Mouse (Mus musculus) liver, embryonic 15.5 days (tissue): Measurements from ENCODE around the gene Gipc2. TPM values are rescaled to one million over a fixed set of nuclear protein-coding genes. Genes with fewer than 3 reads are reported as not detected.

Experiments used
- ATAC-seq: fragments of 200-750 bp; cut with Nextera tagmentation; 2 replicates; pipeline ENCODE4 v1.8.0; 2017; ENCODE audit warnings: moderate number of reproducible peaks, mild to moderate bottlenecking, moderate library complexity; ENCODE audit not compliant: insufficient read depth
- H3K27ac ChIP-seq: fragments of 300-500 bp; sonication (generic); replicated peaks from 2 replicates; pipeline ENCODE4 v1.5.1; 2015; ENCODE audit warnings: mild to moderate bottlenecking, inconsistent platforms
- H3K27me3 ChIP-seq: fragments of 300-500 bp; sonication (generic); 2 replicates; pipeline ENCODE4 v1.6.1; 2015; ENCODE audit warnings: mild to moderate bottlenecking, inconsistent platforms
- H3K36me3 ChIP-seq: fragments of 300-500 bp; sonication (generic); replicated peaks from 2 replicates; pipeline ENCODE4 v1.6.1; 2015; ENCODE audit warnings: moderate library complexity, mild to moderate bottlenecking, inconsistent platforms
- H3K4me1 ChIP-seq: fragments of 300-500 bp; sonication (generic); replicated peaks from 2 replicates; pipeline ENCODE4 v1.6.1; 2015; ENCODE audit warnings: inconsistent platforms
- H3K4me2 ChIP-seq: fragments of 300-500 bp; sonication (generic); 2 replicates; pipeline ENCODE4 v1.6.1; 2015; ENCODE audit warnings: moderate library complexity, mild to moderate bottlenecking, inconsistent platforms
- H3K4me3 ChIP-seq: fragments of 300-500 bp; sonication (generic); replicated peaks from 2 replicates; pipeline ENCODE4 v1.5.1; 2015; ENCODE audit warnings: mild to moderate bottlenecking, inconsistent platforms
- H3K9ac ChIP-seq: fragments of 300-500 bp; sonication (generic); 2 replicates; pipeline ENCODE4 v1.6.1; 2015; ENCODE audit warnings: moderate library complexity, mild to moderate bottlenecking, inconsistent platforms
- H3K9me3 ChIP-seq: fragments of 300-500 bp; sonication (generic); replicated peaks from 2 replicates; pipeline ENCODE4 v1.6.1; 2016; ENCODE audit warnings: inconsistent platforms
- WGBS: fragments of 180-500 bp; shearing (Covaris S2); methylation state at CpG from one replicate; pipeline ENCODE4 v1.1.7; 2015; ENCODE audit warnings: mixed read lengths; ENCODE audit not compliant: insufficient replicate concordance; 5-methylcytosine and 5-hydroxymethylcytosine counted together
- polyA plus RNA-seq: library from polyadenylated mRNA; unstranded; fragments of >200 nt; fragmentation: Nextera tagmentation; extraction: Ambion mirVana; gene quantifications from 2 replicates; pipeline ENCODE4 v1.2.1, GENCODE M21; 2015

Gipc2 gene
- polyA plus RNA-seq, 1 experiment from 2014 or later = 19.3 TPM

DNA sequence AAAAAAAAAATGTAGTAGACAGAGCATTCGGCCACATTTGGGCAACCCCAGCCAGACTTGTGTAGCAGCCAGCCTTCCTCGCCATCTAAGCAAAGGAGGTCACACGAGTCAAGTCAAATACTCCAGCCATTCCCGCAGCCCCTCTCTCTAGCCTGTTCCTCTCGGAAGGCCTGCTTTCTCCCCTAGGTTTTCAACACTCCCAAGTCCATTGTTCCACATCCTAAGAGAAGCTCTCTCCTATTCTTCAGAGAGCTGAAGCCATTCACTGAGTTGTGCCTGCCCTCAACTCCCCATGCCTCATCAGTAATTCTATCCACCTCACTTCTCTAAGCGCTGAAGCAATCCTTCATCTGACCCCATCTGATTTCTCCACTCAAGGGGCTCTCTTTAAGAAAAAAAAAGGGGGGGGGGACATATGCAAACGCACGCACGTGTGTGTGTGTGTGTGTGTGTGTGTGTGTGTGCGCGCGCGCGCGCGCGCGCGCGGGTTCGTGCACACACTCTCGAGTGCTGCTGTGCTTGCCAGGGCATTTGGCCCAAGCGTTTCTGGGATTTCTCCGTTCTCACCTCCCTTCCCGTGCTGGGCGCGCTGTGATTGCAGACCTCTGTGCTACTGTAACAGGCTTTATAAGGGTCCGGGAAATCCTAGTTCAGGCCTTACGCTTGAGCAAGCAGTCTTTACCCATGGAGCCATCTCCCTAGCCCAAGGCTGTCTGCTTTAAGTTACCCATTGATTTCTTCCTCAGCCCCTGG is 845 bp upstream of the Gipc2 start:
- Histone ChIP-seq H3K4me1 (peaks cover 26% of the 10 kb centered on the region), H3K4me2 (peak overlapping the region; percentile 30), H3K36me3 (no peaks in the 10 kb centered on the region), H3K27me3 (peaks cover 71% of the 10 kb centered on the region), H3K4me3 (no peak overlapping the region), H3K9me3 (no peaks in the 10 kb centered on the region), H3K27ac (no peak overlapping the region), H3K9ac (no peak overlapping the region)
- 19% methylated on average over 29 of the region's 29 CpGs for WGBS
- no peak for ATAC-seq

DNA sequence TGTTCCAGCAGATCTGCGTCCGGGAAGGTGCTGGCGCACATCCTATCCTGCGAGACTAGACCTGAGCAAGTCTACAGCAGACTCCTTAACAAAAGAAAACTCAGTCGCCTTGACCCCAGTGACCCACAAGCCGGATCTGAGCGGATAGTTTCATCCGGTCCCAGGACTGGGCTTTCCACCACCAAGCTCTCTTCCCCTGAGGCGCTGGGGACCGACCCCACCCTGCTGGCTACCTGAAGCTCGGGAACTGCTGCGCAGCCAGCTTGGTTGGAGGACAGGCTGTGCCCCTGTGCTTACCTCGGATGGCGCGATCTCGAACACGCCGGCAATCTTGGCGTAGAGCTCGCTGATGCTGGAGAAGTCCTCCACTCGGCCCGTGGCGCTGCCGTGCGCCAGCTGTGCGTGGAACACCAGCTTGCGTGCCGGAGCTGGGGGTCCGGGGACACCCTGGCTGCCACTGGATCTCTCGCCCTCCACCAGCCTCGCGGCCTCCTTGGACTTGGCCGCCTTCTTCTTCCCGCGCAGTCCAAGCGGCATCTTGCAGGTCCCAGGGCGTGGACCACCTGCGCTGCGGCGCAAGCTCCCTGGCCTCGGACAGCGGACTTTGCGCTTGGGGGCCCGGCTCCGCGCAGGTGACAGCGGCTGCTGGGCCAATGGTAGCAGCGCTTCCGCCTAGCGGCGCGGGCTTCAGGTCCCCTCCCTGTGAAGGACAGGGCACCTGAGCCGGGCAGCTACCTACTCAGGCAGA is 505 bp downstream of the Gipc2 start:
- peak overlapping the region; percentile 51 for H3K27ac ChIP-seq
- H3K27me3 ChIP-seq = peaks cover 67% of the 10 kb centered on the region
- peak overlapping the region; percentile 57 for H3K4me3 ChIP-seq
- peaks cover 23% of the 10 kb centered on the region for H3K4me1 ChIP-seq
- peak overlapping the region; percentile 59 for H3K4me2 ChIP-seq
- H3K36me3 ChIP-seq = no peaks in the 10 kb centered on the region
- 2% methylated on average over 53 of the region's 53 CpGs for WGBS
- peak; percentile 56 for ATAC-seq
- peak overlapping the region; percentile 37 for H3K9ac ChIP-seq
- H3K9me3 ChIP-seq = no peaks in the 10 kb centered on the region

DNA sequence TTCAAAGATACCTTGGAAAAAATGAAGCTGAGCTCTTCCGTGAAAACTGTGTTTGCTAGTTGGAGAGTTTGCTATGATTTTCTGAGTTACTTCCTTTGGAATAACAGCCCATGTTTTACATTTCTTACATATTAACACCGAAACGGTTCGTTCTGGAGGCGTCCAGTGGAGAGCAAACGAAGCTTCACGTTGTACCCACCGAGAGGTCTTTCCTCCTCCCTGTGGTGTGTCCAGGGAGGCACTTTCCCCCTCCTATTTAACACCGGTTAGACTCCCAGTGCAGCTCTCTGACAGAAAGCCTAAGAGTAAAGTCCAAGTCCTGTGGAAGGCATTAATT is 1.0 kb downstream of the Gipc2 start:
- H3K9me3 ChIP-seq = no peaks in the 10 kb centered on the region
- peaks cover 27% of the 10 kb centered on the region for H3K4me1 ChIP-seq
- peaks cover 67% of the 10 kb centered on the region for H3K27me3 ChIP-seq
- peak overlapping the region; percentile 59 for H3K4me2 ChIP-seq
- no peak overlapping the region; the same call in 1 of the 2 replicates for H3K9ac ChIP-seq
- H3K27ac ChIP-seq = 0 out of 2 replicates have a peak overlapping the region, but pooled peaks have one; percentile 51
- 22% methylated on average over 9 of the region's 9 CpGs for WGBS
- ATAC-seq = no peak; the same call in 1 of the 2 replicates
- H3K36me3 ChIP-seq = no peaks in the 10 kb centered on the region
- peak overlapping the region; percentile 57 for H3K4me3 ChIP-seq

DNA sequence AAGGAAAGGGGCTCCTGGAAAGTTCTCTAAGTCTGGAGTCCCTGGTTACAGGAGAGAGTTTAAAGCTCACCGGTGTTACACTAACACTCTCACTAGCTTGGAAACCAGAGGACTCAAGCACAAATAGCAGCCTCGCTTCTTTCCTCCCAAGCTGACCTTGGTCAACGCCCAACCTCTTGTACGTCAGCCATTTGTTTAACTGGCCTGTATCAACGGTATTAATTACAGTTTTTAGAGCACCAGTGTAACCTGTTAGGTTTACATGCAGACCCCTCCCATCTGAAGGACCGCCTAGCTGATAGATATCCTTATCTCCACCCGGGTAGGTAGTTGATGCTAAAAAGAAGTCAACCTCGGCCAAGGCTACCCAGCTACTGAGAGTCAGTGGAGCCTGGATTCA is 2.7 kb downstream of the Gipc2 start:
- Histone ChIP-seq H3K27me3 (peaks cover 56% of the 10 kb centered on the region), H3K4me1 (peaks cover 31% of the 10 kb centered on the region), H3K4me3 (no peak overlapping the region), H3K9me3 (no peaks in the 10 kb centered on the region), H3K36me3 (no peaks in the 10 kb centered on the region), H3K27ac (no peak overlapping the region), H3K9ac (no peak overlapping the region), H3K4me2 (no peak overlapping the region)
- ATAC-seq = no peak
- 68% methylated on average over 8 of the region's 8 CpGs for WGBS

- WGBS = 23% methylated on average over 4 of the region's 4 CpGs
- Histone ChIP-seq H3K9me3 (no peaks in the 10 kb centered on the region), H3K36me3 (no peaks in the 10 kb centered on the region), H3K27ac (no peak overlapping the region), H3K4me2 (no peak overlapping the region), H3K27me3 (peaks cover 29% of the 10 kb centered on the region), H3K9ac (no peak overlapping the region), H3K4me3 (no peak overlapping the region), H3K4me1 (peaks cover 27% of the 10 kb centered on the region)
- ATAC-seq = 0 out of 2 replicates have a peak, but pooled peaks have one; percentile 17
Observed at GRCm38 (mm10) chr3:152160607-152161006, 5.4 kb downstream of the Gipc2 start.

DNA sequence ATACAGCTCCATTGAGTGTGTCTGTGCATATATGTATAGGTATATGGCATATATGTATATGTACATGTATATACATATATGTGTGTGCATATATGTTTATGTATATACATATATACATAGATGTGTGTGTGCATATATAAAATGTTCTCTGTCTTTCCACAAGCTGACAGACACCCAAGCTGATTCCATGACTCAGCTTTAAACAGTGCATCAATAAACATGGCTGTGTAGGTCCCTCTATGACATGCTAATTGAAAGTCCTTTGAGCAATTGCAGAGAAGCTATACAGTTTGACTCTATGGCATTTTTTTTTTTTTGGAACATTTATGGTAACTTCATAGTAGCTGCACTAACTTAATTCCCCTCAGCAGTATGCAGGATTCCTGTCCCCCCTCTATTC is 6.7 kb downstream of the Gipc2 start:
- Histone ChIP-seq H3K9ac (no peak overlapping the region), H3K4me3 (no peak overlapping the region), H3K9me3 (no peaks in the 10 kb centered on the region), H3K36me3 (no peaks in the 10 kb centered on the region), H3K4me1 (peaks cover 35% of the 10 kb centered on the region), H3K27me3 (peaks cover 16% of the 10 kb centered on the region), H3K27ac (no peak overlapping the region), H3K4me2 (no peak overlapping the region)
- no peak for ATAC-seq

DNA sequence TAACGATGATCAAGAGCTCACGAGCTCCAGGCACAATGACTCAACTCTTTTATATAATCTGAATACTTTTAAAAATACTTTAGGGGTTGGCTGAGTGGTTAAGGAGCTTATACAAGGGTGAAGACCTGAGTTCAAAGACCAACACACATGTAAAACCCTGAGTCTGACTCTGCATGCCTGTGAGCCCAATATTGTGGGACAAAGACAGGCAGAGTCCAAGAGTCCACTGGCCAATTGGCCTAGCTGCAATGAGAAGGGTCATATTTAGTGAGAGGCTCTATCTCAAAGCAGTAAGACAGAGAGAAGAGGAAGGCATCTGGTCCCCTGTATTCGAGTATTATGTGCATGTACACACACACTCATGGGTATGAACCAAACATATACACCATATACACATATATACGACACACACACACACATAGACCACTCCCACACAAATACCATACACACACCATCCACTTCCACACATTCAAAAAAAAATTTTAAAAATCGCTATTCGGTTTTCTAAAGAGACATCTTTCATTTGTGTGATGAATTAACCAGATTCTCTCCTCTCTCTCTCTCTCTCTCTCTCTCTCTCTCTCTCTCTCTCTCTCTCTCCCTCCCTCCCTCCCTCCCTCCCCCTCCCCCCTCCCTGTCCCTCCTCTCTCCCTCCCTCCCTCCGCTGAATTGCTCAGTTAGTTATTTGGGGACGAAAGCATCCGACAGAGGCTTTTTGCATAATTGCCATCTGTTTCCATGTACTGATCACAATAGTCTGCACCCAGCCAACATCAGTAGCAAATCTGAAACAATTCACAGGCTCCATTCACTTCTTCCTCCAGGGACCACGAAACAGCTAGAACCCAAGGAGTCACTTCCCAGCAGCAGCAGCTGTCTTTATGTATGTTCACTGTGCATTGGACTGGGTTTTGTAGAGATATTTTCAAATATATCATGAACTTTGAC is 7.4 kb downstream of the Gipc2 start:
- Histone ChIP-seq H3K4me2 (no peak overlapping the region), H3K4me1 (peaks cover 42% of the 10 kb centered on the region), H3K9ac (no peak overlapping the region), H3K9me3 (no peaks in the 10 kb centered on the region), H3K27me3 (peaks cover 9% of the 10 kb centered on the region), H3K36me3 (no peaks in the 10 kb centered on the region), H3K4me3 (no peak overlapping the region), H3K27ac (no peak overlapping the region)
- ATAC-seq = no peak
- WGBS = 69% methylated on average over 10 of the region's 10 CpGs

- H3K4me1 ChIP-seq = peaks cover 58% of the 10 kb centered on the region
- no peak for ATAC-seq
- no peak overlapping the region for H3K27ac ChIP-seq
- WGBS = 72% methylated on average over 23 of the region's 23 CpGs
- H3K4me3 ChIP-seq = no peak overlapping the region
- H3K36me3 ChIP-seq = no peaks in the 10 kb centered on the region
- H3K27me3 ChIP-seq = no peaks in the 10 kb centered on the region; the same call in 1 of the 2 replicates
- H3K9ac ChIP-seq = no peak overlapping the region
- no peaks in the 10 kb centered on the region for H3K9me3 ChIP-seq
- no peak overlapping the region for H3K4me2 ChIP-seq
Observed at GRCm38 (mm10) chr3:152156816-152157496, 9.1 kb downstream of the Gipc2 start.

DNA sequence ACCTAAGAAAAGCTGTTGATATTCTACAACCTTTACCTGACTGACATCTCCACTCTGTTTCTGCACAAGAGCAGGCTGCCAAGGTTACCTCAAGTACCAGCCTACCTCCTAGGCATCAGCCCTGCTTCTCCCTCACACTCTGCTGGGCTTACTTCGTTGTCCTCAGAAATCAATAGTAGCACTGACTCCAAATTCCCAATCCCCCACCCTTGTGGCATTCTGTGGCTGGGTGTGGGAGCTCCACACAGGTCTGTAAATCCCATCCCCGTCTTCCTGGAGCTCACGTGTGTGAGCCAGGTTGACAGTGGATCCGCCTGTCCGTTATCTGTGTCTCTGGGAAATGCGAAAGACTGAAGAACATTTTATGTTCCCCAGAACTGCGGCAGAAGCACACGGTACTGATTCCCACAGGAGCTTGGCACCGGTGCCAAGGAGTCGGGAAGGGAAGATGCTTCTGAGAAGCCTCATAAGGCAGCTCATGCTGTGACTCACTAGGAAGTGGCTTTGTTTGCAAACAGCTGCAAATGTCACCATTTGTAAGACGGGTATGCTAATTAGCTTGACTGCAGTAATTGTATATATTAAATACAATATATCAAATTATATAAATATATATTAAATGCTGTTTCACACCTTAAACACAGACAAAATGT is 10.6 kb downstream of the Gipc2 start:
- 63% methylated on average over 11 of the region's 11 CpGs for WGBS
- Histone ChIP-seq H3K9me3 (no peaks in the 10 kb centered on the region), H3K9ac (no peak overlapping the region), H3K36me3 (no peaks in the 10 kb centered on the region), H3K27ac (no peak overlapping the region), H3K4me1 (peaks cover 62% of the 10 kb centered on the region), H3K4me2 (no peak overlapping the region), H3K27me3 (no peaks in the 10 kb centered on the region; the same call in 1 of the 2 replicates), H3K4me3 (no peak overlapping the region)
- no peak for ATAC-seq

DNA sequence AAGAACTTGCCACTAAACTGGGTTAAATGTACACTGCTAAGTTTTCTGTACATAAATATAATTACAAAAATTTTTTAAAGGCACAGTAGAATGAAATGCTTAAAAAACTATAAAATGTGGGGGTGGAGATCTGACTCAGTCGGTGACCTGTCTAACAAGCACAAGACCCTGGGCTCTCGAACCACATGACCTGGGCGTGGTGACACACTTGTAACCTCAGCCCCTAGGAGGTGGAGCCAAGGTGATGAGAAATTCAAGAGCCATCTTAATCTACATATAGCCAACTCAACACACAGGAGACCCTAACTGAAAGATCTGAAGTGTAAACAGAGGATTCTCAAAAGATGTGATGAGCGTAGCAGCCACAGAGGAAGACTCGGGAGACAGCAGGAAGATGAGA is 11.9 kb downstream of the Gipc2 start:
- H3K36me3 ChIP-seq = no peaks in the 10 kb centered on the region
- H3K4me1 ChIP-seq = peaks cover 65% of the 10 kb centered on the region
- WGBS = 71% methylated on average over 5 of the region's 5 CpGs
- no peak for ATAC-seq
- H3K4me3 ChIP-seq = no peak overlapping the region
- H3K27ac ChIP-seq = peak overlapping the region; percentile 88; the same call in 1 of the 2 replicates
- peaks cover 4% of the 10 kb centered on the region; the same call in 1 of the 2 replicates for H3K27me3 ChIP-seq
- H3K9ac ChIP-seq = no peak overlapping the region
- H3K4me2 ChIP-seq = no peak overlapping the region
- no peaks in the 10 kb centered on the region for H3K9me3 ChIP-seq
